Mouse (Mus musculus) forebrain, postnatal 0 days (tissue): ENCODE data around the gene Tsacc. TPM values are rescaled to one million over a fixed set of nuclear protein-coding genes. Genes with fewer than 3 reads are reported as not detected.

Source experiments
- ATAC-seq: fragments of 200-750 bp; cut with Nextera tagmentation; 2 replicates; pipeline ENCODE4 v1.8.0; 2017; ENCODE audit warnings: mild to moderate bottlenecking, moderate library complexity
- DNase-seq: peaks from one replicate; pipeline ENCODE4 v3.0.0-alpha.2; 2015
- H3K27ac ChIP-seq: fragments of 300-500 bp; sonication (generic); 2 replicates; pipeline ENCODE4 v1.5.1; 2014; ENCODE audit warnings: low read depth, mild to moderate bottlenecking, antibody characterized with exemption, low read length, moderate library complexity, mixed read lengths
- H3K27me3 ChIP-seq: fragments of 300-500 bp; sonication (generic); 2 replicates; pipeline ENCODE4 v1.6.1; 2014; ENCODE audit warnings: mild to moderate bottlenecking, low read length, mixed read lengths; ENCODE audit not compliant: insufficient read depth
- H3K36me3 ChIP-seq: fragments of 300-500 bp; sonication (generic); 2 replicates; pipeline ENCODE4 v1.6.1; 2014; ENCODE audit warnings: mild to moderate bottlenecking, moderate library complexity; ENCODE audit not compliant: insufficient read depth
- H3K4me1 ChIP-seq: fragments of 300-500 bp; sonication (generic); 2 replicates; pipeline ENCODE4 v1.6.1; 2014; ENCODE audit warnings: antibody characterized with exemption; ENCODE audit not compliant: insufficient read depth
- H3K4me2 ChIP-seq: fragments of 300-500 bp; sonication (generic); 2 replicates; pipeline ENCODE4 v1.6.1; 2014; ENCODE audit warnings: low read depth, mild to moderate bottlenecking, moderate library complexity
- H3K4me3 ChIP-seq: fragments of 300-500 bp; sonication (generic); 2 replicates; pipeline ENCODE4 v1.5.1; 2014; ENCODE audit warnings: low read depth, low read length, mixed read lengths
- H3K9ac ChIP-seq: fragments of 300-500 bp; sonication (generic); 2 replicates; pipeline ENCODE4 v1.6.1; 2014; ENCODE audit warnings: mild to moderate bottlenecking
- H3K9me3 ChIP-seq: fragments of 300-500 bp; sonication (generic); 2 replicates; pipeline ENCODE4 v1.6.1; 2016; ENCODE audit warnings: low read length
- CTCF ChIP-seq: sonication (generic); IDR thresholded peaks from 2 replicates; pipeline ENCODE4 v1.5.1; 2016; ENCODE audit warnings: antibody characterized with exemption, control low read depth, low read depth
- WGBS: fragments of 180-500 bp; shearing (Covaris S2); extraction: QIAGEN DNeasy Blood & Tissue Kit; methylation state at CpG from one replicate; pipeline ENCODE4 v1.1.7; 2014; 5-methylcytosine and 5-hydroxymethylcytosine counted together
- polyA plus RNA-seq: library from polyadenylated mRNA; unstranded; fragments of >200 nt; fragmentation: Nextera tagmentation; extraction: Ambion mirVana; gene quantifications from 2 replicates; pipeline ENCODE4 v1.2.1, GENCODE M21; 2015
- total RNA-seq: library from RNA; depleted of rRNA; stranded (reverse); fragments of >200 nt; gene quantifications from 2 replicates; pipeline ENCODE4 v1.2.3, GENCODE M21; 2014

Tsacc gene
- total and polyA plus RNA-seq, 2 experiments from 2014 or later: 1.2 to 11.9 TPM

DNA sequence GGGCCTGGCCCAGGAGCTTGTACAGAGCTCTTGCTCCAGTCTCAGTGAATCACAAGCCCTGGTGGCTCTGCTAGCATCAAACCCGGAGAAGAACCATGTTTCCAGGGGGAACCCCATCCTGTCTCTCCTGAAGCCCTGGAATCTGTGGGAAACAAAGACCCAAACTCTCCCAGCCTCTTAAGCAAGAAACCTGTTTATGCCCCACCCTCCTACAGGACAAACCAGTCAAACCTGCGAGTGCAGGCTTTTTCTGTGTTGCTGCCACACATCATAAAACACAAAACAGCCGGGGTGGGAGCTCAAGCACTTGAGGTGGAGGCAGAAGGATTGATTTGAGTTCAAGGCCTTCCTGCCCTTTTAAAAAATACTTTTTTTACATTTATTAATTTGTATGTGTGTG, 34.5 kb downstream of the Tsacc start:
- Histone ChIP-seq H3K27ac (no peak overlapping the region), H3K9me3 (no peaks in the 10 kb centered on the region), H3K27me3 (no peaks in the 10 kb centered on the region), H3K4me2 (no peak overlapping the region), H3K9ac (no peak overlapping the region), H3K4me1 (no peaks in the 10 kb centered on the region), H3K4me3 (no peak overlapping the region), H3K36me3 (no peaks in the 10 kb centered on the region)
- ATAC-seq (no peak), DNase-seq (no peak)
- WGBS: 79% methylated on average over 3 of the region's 3 CpGs
- no peak for TF ChIP-seq CTCF

GRCm38 (mm10) chr3:88256382-88256781, 40.4 kb downstream of the Tsacc start:
- H3K27ac ChIP-seq: no peak overlapping the region
- H3K27me3 ChIP-seq: no peaks in the 10 kb centered on the region; the same call in 1 of the 2 replicates
- no peak for TF ChIP-seq CTCF
- ATAC-seq: no peak
- H3K4me1 ChIP-seq: no peaks in the 10 kb centered on the region
- WGBS: 83% methylated on average over 7 of the region's 7 CpGs
- H3K36me3 ChIP-seq: no peaks in the 10 kb centered on the region
- no peak overlapping the region for H3K4me3 ChIP-seq
- H3K4me2 ChIP-seq: no peak overlapping the region
- no peak overlapping the region for H3K9ac ChIP-seq
- no peaks in the 10 kb centered on the region for H3K9me3 ChIP-seq
- DNase-seq: no peak

- Histone ChIP-seq H3K27ac (no peak overlapping the region), H3K9me3 (no peaks in the 10 kb centered on the region), H3K36me3 (no peaks in the 10 kb centered on the region), H3K9ac (no peak overlapping the region), H3K4me3 (no peak overlapping the region), H3K4me1 (no peaks in the 10 kb centered on the region), H3K27me3 (no peaks in the 10 kb centered on the region; the same call in 1 of the 2 replicates), H3K4me2 (no peak overlapping the region)
- ATAC-seq (peak; percentile 43), DNase-seq (no peak)
- no peak for TF ChIP-seq CTCF
- WGBS: 65% methylated on average over 6 of the region's 6 CpGs
Measured at GRCm38 (mm10) chr3:88255950-88256349, 40.8 kb downstream of the Tsacc start.

GRCm38 (mm10) chr3:88254268-88254926, 42.4 kb downstream of the Tsacc start, which contains the start of gene Rhbg:
Gene Rhbg, minus strand, starts transcription at chr3:88254709.
- TF ChIP-seq CTCF: no peak
- 5% methylated on average over 33 of the region's 34 CpGs for WGBS
- Histone ChIP-seq H3K4me3 (peak within 1 kb of the TSS; percentile 32), H3K4me2 (peak within 1 kb of the TSS; percentile 57), H3K36me3 (no peaks in the 10 kb centered on the region), H3K4me1 (no peaks in the 10 kb centered on the region), H3K9ac (peak within 1 kb of the TSS; percentile 40; the same call in 1 of the 2 replicates), H3K27ac (no peak within 1 kb of the TSS), H3K27me3 (no peaks in the 10 kb centered on the region; the same call in 1 of the 2 replicates), H3K9me3 (no peaks in the 10 kb centered on the region)
- ATAC-seq (peak; percentile 16; the same call in 1 of the 2 replicates), DNase-seq (no peak)

DNA sequence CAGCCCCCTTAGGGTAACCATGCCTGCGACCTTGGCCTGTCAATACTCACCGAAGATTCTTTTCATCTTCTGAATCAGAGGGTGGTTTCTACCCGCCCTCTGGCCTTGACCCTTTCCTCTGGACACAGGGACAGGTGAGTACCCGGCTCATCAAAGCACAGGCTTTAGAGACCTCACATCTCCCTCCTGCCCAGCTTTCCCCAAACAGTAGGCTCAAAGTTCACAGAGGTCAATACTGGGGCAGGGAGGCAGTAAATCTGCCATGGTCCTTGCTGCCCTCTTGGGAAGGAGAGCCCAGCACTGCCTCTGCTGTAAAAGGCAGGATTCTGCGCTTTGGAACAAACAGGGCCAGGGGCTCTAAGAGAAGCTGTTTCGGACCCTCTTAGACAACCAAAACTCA, 44.1 kb downstream of the Tsacc start:
- TF ChIP-seq CTCF: no peak
- Histone ChIP-seq H3K9ac (no peak overlapping the region), H3K4me2 (no peak overlapping the region), H3K27ac (no peak overlapping the region), H3K9me3 (no peaks in the 10 kb centered on the region), H3K27me3 (no peaks in the 10 kb centered on the region; the same call in 1 of the 2 replicates), H3K4me1 (no peaks in the 10 kb centered on the region), H3K4me3 (no peak overlapping the region), H3K36me3 (no peaks in the 10 kb centered on the region)
- 82% methylated on average over 6 of the region's 6 CpGs for WGBS
- DNase-seq (no peak), ATAC-seq (no peak)

DNA sequence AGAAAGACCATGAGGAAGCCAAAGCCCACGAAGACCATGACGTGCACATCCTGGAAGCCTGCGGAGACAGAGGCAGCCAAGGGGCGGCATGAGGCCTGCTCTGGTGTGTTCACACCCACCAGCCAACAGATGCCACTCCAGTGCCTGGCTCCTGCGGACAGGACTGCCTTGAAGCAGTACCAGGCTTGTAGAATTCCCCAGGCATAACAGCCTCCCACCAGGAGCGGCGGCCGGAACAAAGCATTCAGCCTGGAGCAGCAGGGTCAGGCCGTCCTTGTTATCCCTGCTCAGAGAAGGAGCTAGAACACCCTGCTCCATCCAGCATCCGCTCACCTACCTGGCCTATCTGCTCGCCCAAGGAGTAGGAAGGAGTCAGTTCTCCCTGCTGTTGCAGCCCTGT, 48.4 kb downstream of the Tsacc start:
- H3K27me3 ChIP-seq: no peaks in the 10 kb centered on the region
- 58% methylated on average over 11 of the region's 11 CpGs for WGBS
- H3K4me2 ChIP-seq: no peak overlapping the region
- no peak overlapping the region for H3K27ac ChIP-seq
- no peaks in the 10 kb centered on the region for H3K4me1 ChIP-seq
- no peaks in the 10 kb centered on the region for H3K36me3 ChIP-seq
- ATAC-seq (no peak), DNase-seq (no peak)
- H3K4me3 ChIP-seq: no peak overlapping the region
- no peak for TF ChIP-seq CTCF
- no peak overlapping the region for H3K9ac ChIP-seq
- H3K9me3 ChIP-seq: no peaks in the 10 kb centered on the region

GRCm38 (mm10) chr3:88247666-88248065, 49.1 kb downstream of the Tsacc start:
- 75% methylated on average over 9 of the region's 9 CpGs for WGBS
- Histone ChIP-seq H3K27me3 (no peaks in the 10 kb centered on the region), H3K27ac (no peak overlapping the region), H3K4me2 (no peak overlapping the region), H3K4me3 (no peak overlapping the region), H3K4me1 (no peaks in the 10 kb centered on the region), H3K36me3 (no peaks in the 10 kb centered on the region), H3K9me3 (no peaks in the 10 kb centered on the region), H3K9ac (no peak overlapping the region)
- DNase-seq (no peak), ATAC-seq (no peak)
- no peak for TF ChIP-seq CTCF
